In genomic region chr4:46598981-46599380, GRCm38 (mm10) we compare ENCODE assay signal across 12 mouse cellular contexts. TPM values are rescaled to one million over a fixed set of nuclear protein-coding genes. Genes with fewer than 3 reads are reported as not detected.
A peak's percentile ranks its signal among the peaks of the same experiment; 100 is the strongest.
DNase-seq lines count a peak whose midpoint lies in the region; ATAC-seq lines count a peak whose summit lies in the region.
"Had no signal": no experiment of that assay in that cellular context is flagged by ENCODE, and none has a peak within 500 bp of the region (broad histone marks: within the 10 kb centered on the region; RNA-seq: fewer than 3 reads in every experiment).

No protein-coding gene starts in this region.

- H3K4me2 ChIP-seq in stomach, embryonic 16.5 days (ENCODE audit: low read depth, low read length) = 0 out of 2 replicates have a peak overlapping the region, but pooled peaks have one; percentile 9
- H3K4me2 ChIP-seq in midbrain, embryonic 13.5 days (replicated peaks) = no peak overlapping the region
- H3K4me2 ChIP-seq: embryonic facial prominence, embryonic 13.5 days had no signal

- no peak overlapping the region for H3K27ac ChIP-seq in stomach, embryonic 16.5 days (ENCODE audit: low read length)
- H3K27ac ChIP-seq in midbrain, embryonic 13.5 days = no peak overlapping the region
- H3K27ac ChIP-seq: embryonic facial prominence, embryonic 13.5 days; heart, embryonic 10.5 days; limb, embryonic 10.5 days had no signal

- 61% methylated on average over 6 of the region's 6 CpGs for WGBS in stomach, embryonic 16.5 days
- 76% methylated on average over 6 of the region's 6 CpGs for WGBS in midbrain, embryonic 13.5 days

- no peaks in the 10 kb centered on the region for H3K9me3 ChIP-seq in stomach, embryonic 16.5 days (replicated peaks; ENCODE audit: control insufficient read depth, low read length)
- H3K9me3 ChIP-seq in midbrain, embryonic 13.5 days = no peaks in the 10 kb centered on the region
- H3K9me3 ChIP-seq: embryonic facial prominence, embryonic 13.5 days; heart, embryonic 10.5 days; limb, embryonic 10.5 days; liver, embryonic 13.5 days had no signal

- peaks cover 16% of the 10 kb centered on the region for H3K27me3 ChIP-seq in stomach, embryonic 16.5 days (ENCODE audit: control insufficient read depth, insufficient read depth, low read length)
- H3K27me3 ChIP-seq in midbrain, embryonic 13.5 days = peaks cover 37% of the 10 kb centered on the region

- DNase-seq in kidney, postnatal 10 days = peak; percentile 8
- no peak for DNase-seq in kidney, postnatal 14 days
- DNase-seq in urinary bladder, adult 2 months (ENCODE audit: low spot score) = peak; percentile 18
- no peak for DNase-seq in urinary bladder, postnatal 36 days (ENCODE audit: low spot score in 2 of 2)
- DNase-seq in gastrocnemius, postnatal 25 days = peak; percentile 3
- no peak for DNase-seq in layer of hippocampus, adult 9-10 months (ENCODE audit: low spot score)
- DNase-seq: liver, embryonic 13.5 days had no signal

- peaks cover 4% of the 10 kb centered on the region; the same call in 1 of the 2 replicates for H3K4me1 ChIP-seq in stomach, embryonic 16.5 days (ENCODE audit: control insufficient read depth, insufficient read depth, low read length)
- peaks cover 13% of the 10 kb centered on the region for H3K4me1 ChIP-seq in midbrain, embryonic 13.5 days (replicated peaks)

- ATAC-seq in stomach, embryonic 16.5 days (ENCODE audit: insufficient read depth, low FRiP score) = no peak
- ATAC-seq in midbrain, embryonic 13.5 days = no peak

- no peak overlapping the region for H3K4me3 ChIP-seq in stomach, embryonic 16.5 days (replicated peaks; ENCODE audit: low read length)
- no peak overlapping the region for H3K4me3 ChIP-seq in midbrain, embryonic 13.5 days (replicated peaks)
- H3K4me3 ChIP-seq: embryonic facial prominence, embryonic 13.5 days; heart, embryonic 10.5 days; limb, embryonic 10.5 days; liver, embryonic 13.5 days had no signal

- H3K9ac ChIP-seq in stomach, embryonic 16.5 days (ENCODE audit: low read length) = no peak overlapping the region
- no peak overlapping the region for H3K9ac ChIP-seq in midbrain, embryonic 13.5 days (replicated peaks)
- H3K9ac ChIP-seq: embryonic facial prominence, embryonic 13.5 days; liver, embryonic 13.5 days had no signal

- no peaks in the 10 kb centered on the region for H3K36me3 ChIP-seq in stomach, embryonic 16.5 days (ENCODE audit: control insufficient read depth, insufficient read depth, low read length)
- H3K36me3 ChIP-seq in midbrain, embryonic 13.5 days = no peaks in the 10 kb centered on the region
- H3K36me3 ChIP-seq: embryonic facial prominence, embryonic 13.5 days; heart, embryonic 10.5 days; limb, embryonic 10.5 days; liver, embryonic 13.5 days had no signal

RNA-seq across cellular contexts. Expression of gene Coro2a, which starts 3.0 kb away (rescaled TPM):
- polyA plus RNA-seq in urinary bladder, adult 2 months (2012; rRNA removed) = 6.4 and 7.0 TPM in 2 replicates
- total RNA-seq in gastrocnemius, postnatal 25 days (2021) = under 1 TPM in 1 of 2 experiments, not detected in 1; 0.20 TPM
- 26.4 and 27.1 TPM in 2 replicates for polyA plus RNA-seq in stomach, embryonic 16.5 days (2015; fragmentation: Nextera tagmentation; extraction: Ambion mirVana)
- 2.5 and 3.9 TPM in 2 replicates for polyA plus RNA-seq in midbrain, embryonic 13.5 days (2015; fragmentation: Nextera tagmentation; extraction: Ambion mirVana)

RNA-seq across cellular contexts. Expression of gene Tbc1d2, which starts 51.0 kb away (rescaled TPM):
- polyA plus RNA-seq in urinary bladder, adult 2 months (2012; rRNA removed) = 18.6 and 24.0 TPM in 2 replicates
- under 1 TPM; 0.64 to 0.78 TPM for total RNA-seq in gastrocnemius, postnatal 25 days (2021)
- polyA plus RNA-seq in stomach, embryonic 16.5 days (2015; fragmentation: Nextera tagmentation; extraction: Ambion mirVana) = 2.9 and 3.1 TPM in 2 replicates
- 0.54 and 0.55 TPM in 2 replicates for polyA plus RNA-seq in midbrain, embryonic 13.5 days (2015; fragmentation: Nextera tagmentation; extraction: Ambion mirVana)

Comparison
In these comparisons a context has a peak if more than half of its experiments do, and no peak if none do; other contexts are left out.
1. DNase-seq: peak in kidney, postnatal 10 days (single experiment), urinary bladder, adult 2 months (single experiment) and gastrocnemius, postnatal 25 days (single experiment); none in kidney, postnatal 14 days (single experiment), urinary bladder, postnatal 36 days (0 of 2) and layer of hippocampus, adult 9-10 months (single experiment).